Mouse (Mus musculus) telencephalon, adult 2 months (tissue): Measurements from ENCODE around the gene Ggta1.

Experiments
- DNase-seq: peaks from one replicate; pipeline ENCODE4 v3.0.0-alpha.2; 2011; ENCODE audit warnings: low read depth, low spot score

Gene Ggta1

DNA sequence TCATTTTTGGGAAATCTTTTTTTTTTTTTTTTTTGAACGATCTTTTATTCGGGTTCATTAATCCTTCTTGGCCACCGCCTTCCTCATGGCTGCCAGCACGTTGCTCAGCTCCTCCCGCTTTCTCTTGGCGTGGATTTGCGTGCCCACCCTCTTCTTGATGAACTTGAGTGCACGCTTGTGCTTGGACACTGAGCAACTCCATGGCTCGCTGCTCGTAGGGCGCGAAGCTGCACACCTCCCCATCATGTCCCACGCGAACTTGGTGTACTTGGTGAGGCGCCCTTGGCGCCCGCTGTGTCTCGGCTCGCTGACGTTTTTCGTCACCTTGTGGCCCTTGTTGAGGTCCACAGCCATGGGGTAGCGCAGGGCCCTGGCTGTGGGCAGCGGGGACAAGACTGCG, 28.1 kb upstream of the Ggta1 start:
- no peak for DNase-seq

- DNase-seq = no peak
These were observed 27.6 kb upstream of the Ggta1 start for GRCm38 (mm10) chr2:35490458-35491111.

DNA sequence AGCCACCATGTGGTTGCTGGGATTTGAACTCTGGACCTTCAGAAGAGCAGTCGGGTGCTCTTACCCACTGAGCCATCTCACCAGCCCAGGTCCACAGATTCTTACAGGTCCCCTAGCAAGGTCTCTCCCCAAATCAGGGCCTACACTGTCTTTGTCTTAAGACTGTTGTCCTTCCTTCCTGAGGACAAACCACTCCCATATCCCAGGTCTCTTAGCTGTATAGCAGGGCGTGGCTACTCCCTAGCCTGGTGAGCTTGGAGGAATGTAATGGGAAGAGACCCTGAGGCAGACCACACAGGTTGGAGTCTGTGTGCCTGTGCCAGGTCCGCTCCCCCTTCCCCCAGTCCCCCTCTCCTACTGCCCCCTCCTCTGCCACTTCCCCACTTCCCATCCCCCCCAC, 24.7 kb upstream of the Ggta1 start:
- no peak for DNase-seq

GRCm38 (mm10) chr2:35486981-35487655, 24.1 kb upstream of the Ggta1 start:
- no peak for DNase-seq

DNA sequence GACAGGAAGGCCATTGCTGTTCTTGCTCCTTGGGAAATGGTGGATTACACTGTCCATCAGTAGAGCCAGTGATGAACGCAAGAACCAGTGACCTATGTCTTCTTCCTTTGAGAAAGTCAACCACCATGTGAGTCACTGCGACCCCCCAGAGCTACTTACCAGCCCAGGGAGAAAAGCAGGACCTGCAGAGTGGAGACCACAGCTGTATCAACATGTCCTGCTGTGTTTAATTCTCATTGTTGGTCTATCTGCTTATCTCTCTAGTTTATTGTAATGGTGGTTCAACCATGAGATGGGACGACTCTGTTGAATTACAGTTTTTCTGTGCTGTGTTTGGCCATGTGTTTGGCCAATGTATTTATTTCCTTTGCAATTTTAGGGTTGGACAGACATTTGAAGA, 21.1 kb upstream of the Ggta1 start:
- no peak for DNase-seq

DNA sequence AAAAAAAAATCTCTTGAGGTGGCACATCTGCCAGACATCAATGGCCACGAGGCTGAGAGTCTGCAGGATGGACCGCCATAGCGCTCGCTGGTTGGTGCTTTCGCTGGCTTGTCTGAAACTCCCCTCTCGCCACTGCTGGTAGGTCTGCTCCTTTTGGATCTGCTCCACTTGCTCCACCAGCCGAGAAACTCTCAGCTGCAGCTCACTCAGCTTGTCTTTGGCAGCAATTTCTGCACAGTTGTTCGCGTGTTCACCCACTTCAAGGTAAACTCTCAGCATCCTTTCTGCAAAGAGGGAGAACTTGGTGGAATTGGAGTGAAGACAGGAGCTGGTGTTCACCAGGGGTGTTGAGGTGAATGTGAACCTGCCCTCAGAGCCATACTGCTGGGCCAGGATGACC, 20.4 kb upstream of the Ggta1 start:
- DNase-seq = no peak

GRCm38 (mm10) chr2:35481322-35481990, 18.4 kb upstream of the Ggta1 start:
- DNase-seq = no peak

DNA sequence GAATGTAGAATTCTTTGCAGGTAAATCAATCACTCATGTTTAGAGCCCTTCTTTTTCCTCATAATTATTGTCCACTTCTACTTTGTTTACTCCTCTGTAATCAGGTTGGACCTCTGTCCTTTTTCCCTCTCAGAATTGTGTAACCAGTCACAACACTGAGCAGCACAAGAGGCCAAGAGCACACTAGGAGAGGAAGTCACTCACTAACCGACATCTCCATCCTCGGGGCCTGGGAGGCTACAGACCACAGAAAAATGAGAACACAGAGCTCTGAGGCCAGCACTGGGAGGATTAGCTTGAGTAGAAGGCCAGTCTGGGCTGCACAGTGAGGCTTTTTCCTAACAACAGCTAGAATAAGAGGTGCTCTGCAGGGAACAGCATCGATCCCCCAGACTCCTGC, 17.0 kb upstream of the Ggta1 start:
- DNase-seq = no peak

GRCm38 (mm10) chr2:35478812-35479122, 15.7 kb upstream of the Ggta1 start:
- DNase-seq = no peak

GRCm38 (mm10) chr2:35477999-35478811, 15.2 kb upstream of the Ggta1 start:
- no peak for DNase-seq

GRCm38 (mm10) chr2:35477321-35477720, 14.3 kb upstream of the Ggta1 start:
- DNase-seq = no peak

- no peak for DNase-seq
These were observed 11.9 kb upstream of the Ggta1 start for GRCm38 (mm10) chr2:35474916-35475315.

GRCm38 (mm10) chr2:35469266-35469665, 6.2 kb upstream of the Ggta1 start:
- no peak for DNase-seq

- DNase-seq = no peak
These were observed 5.2 kb upstream of the Ggta1 start for GRCm38 (mm10) chr2:35468276-35468675.

DNA sequence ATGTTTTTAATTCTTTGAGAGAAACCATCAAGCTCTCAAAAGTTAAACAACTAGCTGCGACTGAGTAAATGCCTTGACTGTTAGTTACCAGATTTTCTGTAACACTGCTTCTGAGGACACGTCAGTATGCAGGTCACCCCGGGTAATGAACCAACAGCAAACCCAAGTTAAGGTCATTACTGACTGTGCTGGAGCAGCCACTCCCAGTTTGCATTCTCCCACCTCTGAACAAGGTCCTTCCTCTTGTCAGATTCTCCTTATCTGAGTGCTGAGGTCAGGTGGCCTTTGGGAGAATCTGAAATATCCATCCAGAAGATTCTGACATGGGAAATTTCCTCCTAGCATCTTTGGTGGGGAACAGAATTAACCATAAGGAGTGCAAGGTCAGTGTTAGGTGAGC, 4.8 kb upstream of the Ggta1 start:
- no peak for DNase-seq

DNA sequence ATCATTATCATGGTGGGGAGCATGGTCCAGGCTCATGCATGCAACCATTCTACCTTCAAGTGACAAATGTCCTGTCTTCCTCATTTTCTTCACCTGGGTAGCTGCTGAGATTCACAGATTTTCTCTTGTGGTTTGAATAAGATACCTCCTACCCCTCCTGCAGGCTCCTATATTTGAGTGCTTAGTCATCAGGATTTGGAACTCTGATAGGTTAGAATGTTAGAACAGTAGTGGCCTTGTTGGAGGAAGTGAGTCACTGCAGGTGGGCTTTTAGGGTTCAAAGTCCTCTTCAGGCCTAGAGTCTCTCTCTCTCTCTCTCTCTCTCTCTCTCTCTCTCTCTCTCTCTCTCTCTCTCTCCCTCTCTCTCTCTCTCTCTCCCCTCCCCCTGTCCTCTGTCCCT, 2.6 kb upstream of the Ggta1 start:
- DNase-seq = no peak

DNA sequence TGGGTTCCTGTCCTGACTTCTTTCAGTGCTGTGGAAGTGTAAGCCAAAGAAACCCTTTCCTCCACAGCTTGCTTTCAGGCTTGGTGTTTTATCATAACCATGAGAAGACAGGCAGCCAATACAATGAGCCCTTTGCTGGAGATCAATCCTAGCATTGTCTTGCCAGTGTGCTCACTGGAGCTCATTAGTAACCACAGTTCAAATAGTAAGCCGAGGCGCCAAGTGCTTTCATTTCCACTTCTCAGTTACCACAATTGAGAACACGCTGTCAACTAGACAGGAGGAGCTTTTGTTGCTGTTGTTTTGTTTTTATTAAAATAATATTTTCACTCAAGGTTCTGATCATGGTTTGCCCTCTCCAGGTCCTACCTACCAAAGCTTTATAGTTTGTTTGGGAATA, 1.5 kb upstream of the Ggta1 start:
- no peak for DNase-seq

DNA sequence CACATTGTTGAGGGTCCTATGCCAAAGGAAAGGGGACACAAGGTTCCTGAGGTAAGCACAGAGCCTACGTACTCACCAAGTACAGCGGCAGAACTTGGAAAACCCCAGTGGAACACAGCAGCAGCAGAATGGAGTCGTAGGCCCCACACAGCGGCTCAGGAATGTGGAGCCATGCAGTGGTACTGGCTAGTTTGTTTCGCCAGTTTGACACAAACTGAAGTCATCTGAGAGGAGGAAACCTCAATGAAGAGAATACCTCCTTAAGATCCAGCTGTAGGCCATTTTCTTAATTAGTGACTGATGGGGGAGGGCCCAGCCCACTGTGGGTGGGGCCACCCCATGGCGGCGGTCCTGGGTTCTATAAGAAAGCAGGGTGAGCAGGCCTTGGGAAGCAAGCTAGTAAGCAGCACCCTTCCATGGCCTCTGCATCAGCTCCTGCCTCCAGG, 1.1 kb upstream of the Ggta1 start:
- DNase-seq = no peak

- DNase-seq = no peak
These were observed 499 bp upstream of the Ggta1 start for GRCm38 (mm10) chr2:35463372-35464088.

DNA sequence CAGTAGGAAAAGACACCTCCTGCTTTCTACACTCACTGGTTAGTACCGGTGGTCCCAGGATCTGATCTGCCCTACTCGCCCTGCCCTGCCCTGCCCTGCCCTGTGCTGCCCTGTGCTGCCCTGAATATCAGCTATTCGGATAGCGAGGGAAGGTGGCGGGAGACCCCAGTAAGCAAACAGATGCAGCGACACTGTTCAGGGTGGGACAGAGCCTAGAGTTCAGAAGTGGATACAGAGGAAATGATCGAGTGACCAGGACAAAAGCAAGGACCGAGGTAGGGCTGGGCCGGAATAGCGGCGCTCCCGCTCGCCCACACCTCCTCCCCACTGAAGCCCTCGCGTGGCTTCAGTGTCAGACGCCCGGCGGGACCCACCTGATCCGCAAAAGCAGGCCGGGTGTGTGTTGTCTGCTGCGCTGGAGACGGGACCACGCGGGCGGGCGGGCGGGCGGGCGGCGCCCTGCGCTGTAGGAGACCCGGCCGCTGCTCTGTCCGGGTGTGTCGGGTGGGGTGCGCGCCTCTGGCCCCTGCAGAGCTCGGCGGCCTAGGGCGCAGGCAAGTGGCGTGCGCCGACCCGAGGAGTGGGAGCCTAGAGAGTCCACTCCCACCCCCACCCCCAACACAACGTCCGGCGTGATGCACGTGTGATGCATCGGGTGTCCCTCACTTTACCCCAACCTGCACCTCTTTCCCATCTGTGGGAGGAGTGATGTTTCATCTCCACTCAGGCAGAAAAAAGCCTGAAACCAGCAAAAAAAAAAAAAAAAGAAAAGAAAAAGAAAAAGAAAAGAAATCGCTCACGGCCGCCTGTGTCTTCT, 852 bp downstream of the Ggta1 start:
- no peak for DNase-seq
